Mouse (Mus musculus) CH12.LX (cell line): ENCODE data around the gene Faiml. TPM values are rescaled to one million over a fixed set of nuclear protein-coding genes. Genes with fewer than 3 reads are reported as not detected.

Experiments used
- DNase-seq: peaks from one replicate; pipeline ENCODE4 v3.0.0-alpha.2; 2013; ENCODE audit errors: extremely low read depth
- H3K27ac ChIP-seq: 2 replicates; pipeline ENCODE4 v1.5.1; 2012; ENCODE audit warnings: low read depth, mild to moderate bottlenecking, control low read depth, moderate library complexity; ENCODE audit not compliant: insufficient read depth
- H3K27me3 ChIP-seq: replicated peaks from 2 replicates; pipeline ENCODE3; 2012; ENCODE audit warnings: inconsistent platforms
- H3K36me3 ChIP-seq, 2 experiments: replicated peaks in 1 of 2; 2 replicates each; pipeline versions ENCODE3 to v1.6.1; 2012; ENCODE audit warnings: inconsistent platforms in 1 of 2, low read length in 1 of 2, mild to moderate bottlenecking in 1 of 2, mixed read lengths in 1 of 2, moderate library complexity in 1 of 2; ENCODE audit not compliant: control insufficient read depth in 1 of 2, insufficient read depth in 1 of 2
- H3K4me1 ChIP-seq, 2 experiments: 2 replicates each; pipeline ENCODE4 v1.6.1; 2012; ENCODE audit warnings: inconsistent platforms in 1 of 2, moderate library complexity in 1 of 2; ENCODE audit not compliant: insufficient read depth in 2 of 2, control insufficient read depth in 1 of 2
- H3K4me2 ChIP-seq: 2 replicates; pipeline ENCODE4 v1.6.1; 2012; ENCODE audit warnings: low read depth, mild to moderate bottlenecking, control low read depth; ENCODE audit not compliant: poor library complexity, insufficient read depth, severe bottlenecking
- H3K4me3 ChIP-seq, 3 experiments: fragments of 150-350 bp in 1 of 3; sonication (generic) in 1 of 3; replicated peaks in 1 of 3; 2 replicates each; pipeline versions ENCODE3 to v1.5.1; 2011 to 2012; ENCODE audit warnings: low read depth in 2 of 3, low read length in 2 of 3, mild to moderate bottlenecking in 2 of 3, moderate library complexity in 2 of 3, control low read depth in 1 of 3, improper control_type of control experiment in 1 of 3, inconsistent platforms in 1 of 3, mixed read lengths in 1 of 3; ENCODE audit not compliant: poor library complexity in 1 of 3
- H3K79me2 ChIP-seq: replicated peaks from 2 replicates; pipeline ENCODE4 v1.6.1; 2012; ENCODE audit warnings: mild to moderate bottlenecking, moderate library complexity; ENCODE audit not compliant: control insufficient read depth, poor library complexity, insufficient read depth, severe bottlenecking; ENCODE audit errors: extremely low read depth
- H3K9ac ChIP-seq: 2 replicates; pipeline ENCODE4 v1.6.1; 2012; ENCODE audit warnings: low read depth, mild to moderate bottlenecking, control low read depth, moderate library complexity; ENCODE audit not compliant: insufficient read depth
- H3K9me3 ChIP-seq: replicated peaks from 2 replicates; pipeline ENCODE3; 2012; ENCODE audit warnings: low read length, inconsistent platforms, mixed read lengths
- ZMIZ1 ChIP-seq: IDR thresholded peaks from 2 replicates; pipeline ENCODE4 v1.6.1; 2012; ENCODE audit warnings: low read depth, mild to moderate bottlenecking, inconsistent platforms, low read length, improper control_type of control experiment
- dilution Hi-C: fragments of 300-500 bp; cut with MboI; formaldehyde crosslinking; loops from 2 replicates; pipeline ENCODE4 v1.14.3; 2020; ENCODE audit warnings: low sequenced_read_pairs; ENCODE audit not compliant: extremely low pct_unique_long_range_greater_than_20kb, extremely low pct_ligation_motif_present
- in situ Hi-C: fragments of 300-500 bp; cut with MboI; formaldehyde crosslinking; loops from 3 replicates; pipeline ENCODE4 v1.14.3; 2019; ENCODE audit warnings: low sequenced_read_pairs, low pct_ligation_motif_present, low pct_unique_long_range_greater_than_20kb, mixed read lengths
- polyA plus RNA-seq: library from polyadenylated mRNA; unstranded; fragments of >175 nt; gene quantifications from 2 replicates; pipeline ENCODE4 v1.2.1, GENCODE M21; 2012; ENCODE audit warnings: low read depth; ENCODE audit not compliant: insufficient read length
- total RNA-seq, 2 experiments: library from RNA; depleted of rRNA; stranded (reverse); fragments of 300-350 nt in 1 of 2; fragments of >200 nt in 1 of 2; gene quantifications; 2 replicates each; pipeline ENCODE4 v1.2.3; 2012 to 2014

Faiml gene
- total and polyA plus RNA-seq, 3 experiments = not detected

DNA sequence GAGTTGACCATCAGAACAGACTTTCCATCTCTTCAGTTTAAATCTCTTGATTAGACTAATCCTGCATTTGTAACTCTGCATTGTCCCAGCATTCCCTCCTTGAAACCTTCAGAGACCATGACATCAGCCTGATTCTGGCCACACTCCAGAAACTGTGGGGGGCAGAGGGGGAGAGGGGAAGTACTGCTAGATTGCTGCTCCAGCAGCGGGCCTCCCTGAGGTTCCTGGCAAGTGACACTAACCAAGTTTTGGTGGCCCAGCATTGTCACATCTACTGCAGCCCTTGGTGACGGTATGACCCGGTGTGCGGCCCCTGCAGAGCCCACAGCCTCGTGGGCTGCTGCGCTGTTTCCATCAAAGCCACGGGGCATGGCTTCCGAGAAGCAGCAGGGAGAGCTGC lies 56.8 kb downstream of the Faiml start:
- Histone ChIP-seq H3K4me3 (no peak overlapping the region), H3K36me3 (no peaks in the 10 kb centered on the region), H3K4me2 (no peak overlapping the region), H3K9ac (no peak overlapping the region), H3K27ac (no peak overlapping the region), H3K9me3 (no peaks in the 10 kb centered on the region), H3K79me2 (no peaks in the 10 kb centered on the region), H3K27me3 (no peaks in the 10 kb centered on the region), H3K4me1 (peaks cover 2 to 6% of the 10 kb centered on the region in 2 experiments; a peak in 3 of 4 replicates)
- dilution Hi-C loops (no loop called here), in situ Hi-C loops (no loop called here)
- TF ChIP-seq ZMIZ1 = no peak
- DNase-seq = no peak

Other genes with a start within 250 kb of the Faiml start
- gene Gm1123, start 201.5 kb downstream of the Faiml start, total RNA-seq (2012; rRNA removed) = not detected in 2 replicates
- not detected in 2 replicates for gene Gm1123, start 201.5 kb downstream of the Faiml start, total RNA-seq (2014; rRNA removed)
- gene Gm1123, start 201.5 kb downstream of the Faiml start, polyA plus RNA-seq = not detected in 2 replicates
- 1.0 TPM in 2 replicates for gene Pik3cb, start 96.6 kb downstream of the Faiml start, total RNA-seq (2012; rRNA removed)
- 1.0 and 1.4 TPM in 2 replicates for gene Pik3cb, start 96.6 kb downstream of the Faiml start, total RNA-seq (2014; rRNA removed)
- gene Pik3cb, start 96.6 kb downstream of the Faiml start, polyA plus RNA-seq = 3.1 and 3.2 TPM in 2 replicates
- 6.5 and 10.2 TPM in 2 replicates for gene Cep70, start 6.1 kb upstream of the Faiml start, total RNA-seq (2012; rRNA removed)
- gene Cep70, start 6.1 kb upstream of the Faiml start, total RNA-seq (2014; rRNA removed) = 21.8 and 22.9 TPM in 2 replicates
- 8.8 and 9.7 TPM in 2 replicates for gene Cep70, start 6.1 kb upstream of the Faiml start, polyA plus RNA-seq
- gene Esyt3, start 121.3 kb upstream of the Faiml start, total RNA-seq (2012; rRNA removed) = not detected in 2 replicates
- not detected in 2 replicates for gene Esyt3, start 121.3 kb upstream of the Faiml start, total RNA-seq (2014; rRNA removed)
- 0.27 TPM in 1 of 2 replicates, not detected in the other for gene Esyt3, start 121.3 kb upstream of the Faiml start, polyA plus RNA-seq
- 0.21 TPM in 1 of 2 replicates, not detected in the other for gene Mras, start 200.1 kb upstream of the Faiml start, total RNA-seq (2012; rRNA removed)
- gene Mras, start 200.1 kb upstream of the Faiml start, total RNA-seq (2014; rRNA removed) = not detected in 2 replicates
- gene Mras, start 200.1 kb upstream of the Faiml start, polyA plus RNA-seq = not detected in 2 replicates
- not detected in 2 replicates for gene Nme9, start 214.2 kb upstream of the Faiml start, total RNA-seq (2012; rRNA removed)
- gene Nme9, start 214.2 kb upstream of the Faiml start, total RNA-seq (2014; rRNA removed) = not detected in 2 replicates
- not detected in 2 replicates for gene Nme9, start 214.2 kb upstream of the Faiml start, polyA plus RNA-seq